Mouse (Mus musculus) mesoderm, embryonic 11.5 days (tissue): ENCODE data around the gene Il13.
A peak's percentile ranks its signal among the peaks of the same experiment; 100 is the strongest.

Experiments
- DNase-seq: peaks from one replicate; pipeline ENCODE4 v3.0.0-alpha.2; 2012; ENCODE audit warnings: low read depth, low spot score

Il13 gene

GRCm38 (mm10) chr11:53634556-53634955 is at the start of gene Il13:
Gene Il13, minus strand, starts transcription at chr11:53634702.
- no peak for DNase-seq

- no peak for DNase-seq
Observed at GRCm38 (mm10) chr11:53682994-53683530, 48.6 kb upstream of the Il13 start.

GRCm38 (mm10) chr11:53682170-53682569 is 47.7 kb upstream of the Il13 start:
- DNase-seq: no peak

GRCm38 (mm10) chr11:53681686-53682085 is 47.2 kb upstream of the Il13 start:
- DNase-seq: no peak

- no peak for DNase-seq
Observed at GRCm38 (mm10) chr11:53680141-53680540, 45.6 kb upstream of the Il13 start.

- no peak for DNase-seq
Observed at GRCm38 (mm10) chr11:53671414-53671813, 36.9 kb upstream of the Il13 start.

GRCm38 (mm10) chr11:53664091-53664490 is 29.6 kb upstream of the Il13 start:
- DNase-seq: no peak

- DNase-seq: no peak
Observed at GRCm38 (mm10) chr11:53662794-53663674, 28.5 kb upstream of the Il13 start.

- DNase-seq: no peak
Observed at GRCm38 (mm10) chr11:53657828-53658227, 23.3 kb upstream of the Il13 start.

- no peak for DNase-seq
Observed at GRCm38 (mm10) chr11:53657381-53657780, 22.9 kb upstream of the Il13 start.

- no peak for DNase-seq
Observed at GRCm38 (mm10) chr11:53656558-53657202, 22.2 kb upstream of the Il13 start.

- DNase-seq: no peak
Observed at GRCm38 (mm10) chr11:53655043-53655442, 20.5 kb upstream of the Il13 start.

GRCm38 (mm10) chr11:53652427-53652826 is 17.9 kb upstream of the Il13 start:
- DNase-seq: no peak

- DNase-seq: no peak
Observed at GRCm38 (mm10) chr11:53651441-53651840, 16.9 kb upstream of the Il13 start.

- DNase-seq: no peak
Observed at GRCm38 (mm10) chr11:53644017-53644416, 9.5 kb upstream of the Il13 start.

GRCm38 (mm10) chr11:53642744-53643279 is 8.3 kb upstream of the Il13 start:
- no peak for DNase-seq

- DNase-seq: no peak
Observed at GRCm38 (mm10) chr11:53637803-53638260, 3.3 kb upstream of the Il13 start.

GRCm38 (mm10) chr11:53637046-53637802 is 2.7 kb upstream of the Il13 start:
- peak; percentile 49 for DNase-seq

GRCm38 (mm10) chr11:53636183-53636646 is 1.7 kb upstream of the Il13 start:
- peak; percentile 18 for DNase-seq

- no peak for DNase-seq
Observed at GRCm38 (mm10) chr11:53635590-53636182, 1.2 kb upstream of the Il13 start.

GRCm38 (mm10) chr11:53633644-53634043 is 858 bp downstream of the Il13 start:
- DNase-seq: no peak
